Mouse (Mus musculus) embryonic fibroblast, embryonic 13.5 days (primary cell): Measurements from ENCODE around the gene Fcho2.

Experiments
- CTCF ChIP-seq: IDR thresholded peaks from 2 replicates; pipeline ENCODE4 v1.5.1; 2011; ENCODE audit warnings: mild to moderate bottlenecking, control low read depth, low read length, moderate library complexity, borderline replicate concordance; ENCODE audit not compliant: insufficient read depth
- POLR2A ChIP-seq: IDR thresholded peaks from 2 replicates; pipeline ENCODE4 v1.6.1; 2011; ENCODE audit warnings: low read depth, mild to moderate bottlenecking, control low read depth, low read length, moderate library complexity

DNA sequence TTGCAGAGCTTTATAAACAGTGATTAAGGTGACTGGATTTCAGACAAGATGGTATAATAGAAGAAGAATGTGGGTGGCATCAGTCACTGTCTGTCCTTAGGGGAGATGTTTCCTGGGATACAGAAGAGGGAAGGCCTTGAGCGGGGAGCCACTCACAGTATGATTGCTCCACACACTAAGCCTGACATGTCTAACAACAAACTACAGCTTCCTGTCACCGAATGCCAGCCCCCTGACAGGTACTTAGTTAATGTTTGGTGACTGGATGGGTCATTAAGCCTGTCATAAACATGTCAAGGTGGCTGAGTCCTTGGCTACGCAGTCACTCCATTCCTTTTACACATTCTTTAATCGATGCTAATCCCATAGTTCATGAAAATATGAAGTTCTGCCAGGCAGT, 3.0 kb upstream of the Fcho2 start:
- TF ChIP-seq POLR2A, result no peak
- no peak for TF ChIP-seq CTCF
